Mouse (Mus musculus): ENCODE results near the gene Gpatch2.

The Gpatch2 gene

DNA sequence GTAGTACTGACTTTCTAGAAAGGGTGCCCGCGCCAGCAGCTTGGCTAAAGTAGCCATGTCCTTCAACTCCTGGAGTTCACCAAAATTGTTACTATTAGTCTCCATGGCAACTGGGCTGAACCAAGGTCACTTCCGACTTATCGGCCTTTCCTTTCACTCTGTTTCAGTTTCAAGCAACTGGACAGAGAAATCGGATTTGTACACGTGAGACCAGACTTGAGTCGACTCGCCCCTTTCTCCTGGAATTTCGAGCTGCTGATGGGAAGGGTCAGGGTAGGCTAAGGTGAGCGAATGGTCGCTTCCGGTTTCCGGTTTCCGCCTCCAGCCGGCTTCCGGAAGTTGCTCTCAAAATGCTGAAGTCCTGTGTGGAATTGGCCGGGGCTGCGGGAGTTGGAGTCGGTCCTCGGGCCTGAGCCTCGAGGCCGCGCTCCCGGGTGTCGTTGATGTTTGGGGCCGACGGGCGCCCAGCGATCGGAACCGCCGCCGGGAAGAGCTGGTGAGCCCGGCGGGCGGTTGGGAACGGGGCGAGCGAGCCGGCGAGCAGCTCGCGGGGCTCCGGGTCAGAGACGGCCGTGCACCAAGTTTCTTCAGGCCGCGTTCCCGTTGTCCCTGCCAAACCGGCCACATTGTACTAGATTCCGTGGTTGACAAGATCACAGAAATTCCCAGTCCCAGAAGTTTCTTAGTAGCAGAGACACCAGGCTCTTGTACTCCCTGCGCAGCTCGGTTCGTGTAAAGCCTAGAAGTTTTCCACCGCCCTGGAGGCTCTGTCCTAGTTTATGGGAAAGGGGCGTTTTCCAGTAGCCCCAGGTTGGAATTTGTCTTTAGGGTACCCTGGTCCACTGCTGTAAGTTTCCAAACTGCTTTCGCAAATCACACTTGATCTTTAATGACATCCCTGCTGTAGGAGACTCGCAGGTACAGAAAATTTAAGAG is at the start of gene Gpatch2, which contains the start of gene Spata17:
Gene Gpatch2 (plus strand): TSS at position 328 of the 936 bp plus-strand sequence.
Gene Spata17 (minus strand): TSS at position 285 of the 936 bp plus-strand sequence.
- peak; percentile 68 to 73 for DNase-seq (ENCODE audit: low spot score in 2 of 2)

DNA sequence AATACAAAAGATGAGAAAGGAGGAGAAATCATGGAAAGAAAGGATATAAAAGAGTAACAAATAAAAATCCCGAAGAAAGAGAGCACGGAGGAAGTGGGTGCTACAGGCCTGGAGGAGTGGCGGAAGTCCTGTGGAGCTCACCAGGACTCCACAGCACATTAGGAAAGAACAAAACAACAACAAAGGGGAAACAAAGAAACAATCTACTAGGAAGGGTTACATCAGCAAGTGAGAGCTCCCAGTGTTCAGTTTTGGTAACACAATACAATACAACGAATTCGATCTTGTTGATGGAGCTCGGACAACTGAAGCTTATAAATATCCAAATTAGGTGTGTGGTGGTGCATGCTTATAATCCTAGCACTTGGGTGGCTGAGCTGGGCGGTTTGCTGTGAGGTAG is 45.7 kb upstream of the Gpatch2 start:
- no peak for DNase-seq (ENCODE audit: low spot score in 2 of 2)

DNA sequence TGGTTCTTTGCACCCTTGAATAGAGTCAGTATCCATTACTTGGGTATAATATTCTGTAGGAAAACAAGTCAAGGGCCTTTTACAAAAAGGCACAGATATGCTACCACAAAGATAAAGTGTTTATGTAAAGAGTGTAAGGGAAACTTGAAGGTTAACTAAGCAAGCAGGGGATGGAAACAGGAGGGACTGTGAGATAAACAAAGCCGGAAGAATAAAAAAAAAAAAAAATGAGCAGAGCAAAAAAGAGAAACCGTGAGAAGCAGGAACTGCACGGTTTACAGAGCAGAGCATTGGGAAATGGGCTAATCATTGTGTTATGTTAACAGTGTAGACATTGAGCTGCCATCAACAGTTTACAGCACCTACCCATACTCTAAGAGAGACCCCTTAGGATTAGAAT is 44.9 kb upstream of the Gpatch2 start:
- DNase-seq (ENCODE audit: low spot score in 2 of 2) = no peak

DNA sequence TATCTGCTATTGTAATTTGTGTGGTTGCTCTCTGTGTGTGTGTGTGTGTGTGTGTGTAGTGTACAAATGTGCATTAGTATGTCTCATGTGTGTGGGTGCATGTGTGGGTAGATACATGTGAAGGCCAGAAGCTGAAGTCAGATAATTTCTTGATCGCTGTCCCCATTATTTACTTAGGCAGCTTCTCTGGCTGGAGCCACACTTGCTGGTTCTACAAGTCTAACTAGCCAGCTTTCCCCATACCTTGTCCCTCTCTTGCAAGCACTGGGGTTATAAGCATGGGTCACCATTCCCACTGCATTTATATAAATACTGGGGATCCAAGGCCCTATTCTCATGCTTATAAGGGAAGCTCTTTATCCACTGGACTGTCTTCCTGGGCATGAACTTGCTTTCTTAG is 39.3 kb upstream of the Gpatch2 start:
- no peak for DNase-seq (ENCODE audit: low spot score in 2 of 2)

DNA sequence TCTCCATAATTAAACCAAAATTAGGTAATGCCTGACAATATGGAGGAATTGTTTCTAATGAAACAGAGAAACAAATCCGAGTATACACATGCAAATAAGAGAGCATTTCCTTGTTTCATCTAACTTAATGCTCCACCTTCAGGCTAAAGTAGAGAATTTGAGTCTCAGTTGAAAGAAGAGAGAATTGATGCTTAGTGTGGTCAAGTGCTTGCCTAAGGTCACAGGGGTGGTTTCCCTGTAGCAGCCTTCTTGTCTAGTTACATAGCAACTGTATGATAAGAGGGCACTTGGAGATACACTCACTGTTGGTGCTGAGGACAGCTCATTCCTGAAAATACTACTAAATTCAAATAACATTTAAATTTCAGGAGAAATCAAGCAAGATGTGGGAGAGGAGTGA is 36.8 kb upstream of the Gpatch2 start:
- DNase-seq (ENCODE audit: low spot score in 2 of 2) = no peak

DNA sequence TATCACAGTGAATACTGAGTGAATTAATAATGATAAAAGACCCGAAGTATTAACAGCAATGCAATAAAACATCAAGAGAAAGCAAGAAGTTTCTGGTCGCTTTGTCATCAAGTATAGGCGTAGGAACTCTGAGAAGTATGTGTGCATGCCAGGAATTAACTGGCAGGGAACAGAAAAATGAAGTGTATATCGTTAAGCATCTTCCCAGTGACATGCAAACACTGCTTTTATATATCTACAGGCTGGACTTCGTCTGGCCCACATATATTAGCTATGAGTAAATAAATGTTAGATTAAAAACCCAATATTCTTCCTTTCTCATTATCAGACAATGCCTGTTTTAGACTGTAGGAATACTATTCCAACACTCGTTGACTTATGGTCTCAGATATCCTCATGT is 9.8 kb upstream of the Gpatch2 start:
- DNase-seq (ENCODE audit: low spot score in 2 of 2) = no peak

DNA sequence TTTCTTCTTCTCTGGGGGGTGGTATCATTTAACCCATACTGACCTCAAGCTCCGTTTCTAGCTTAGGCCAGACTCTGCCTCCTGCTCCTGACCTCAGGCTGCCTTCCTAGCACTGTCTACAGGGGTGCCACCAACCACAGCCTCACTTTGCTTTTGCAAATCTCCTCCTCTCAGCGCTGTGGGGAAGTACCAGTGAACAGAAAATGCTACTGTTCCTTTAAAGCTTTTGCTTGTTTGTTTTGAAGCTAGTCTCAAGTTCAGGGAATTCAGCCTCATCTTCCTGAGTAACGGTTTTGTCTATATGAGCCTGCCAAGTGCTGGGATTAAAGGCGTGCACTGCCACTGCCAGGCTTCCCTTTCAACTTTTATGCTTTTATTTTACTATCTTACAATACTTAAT is 5.8 kb upstream of the Gpatch2 start:
- no peak for DNase-seq (ENCODE audit: low spot score in 2 of 2)

DNA sequence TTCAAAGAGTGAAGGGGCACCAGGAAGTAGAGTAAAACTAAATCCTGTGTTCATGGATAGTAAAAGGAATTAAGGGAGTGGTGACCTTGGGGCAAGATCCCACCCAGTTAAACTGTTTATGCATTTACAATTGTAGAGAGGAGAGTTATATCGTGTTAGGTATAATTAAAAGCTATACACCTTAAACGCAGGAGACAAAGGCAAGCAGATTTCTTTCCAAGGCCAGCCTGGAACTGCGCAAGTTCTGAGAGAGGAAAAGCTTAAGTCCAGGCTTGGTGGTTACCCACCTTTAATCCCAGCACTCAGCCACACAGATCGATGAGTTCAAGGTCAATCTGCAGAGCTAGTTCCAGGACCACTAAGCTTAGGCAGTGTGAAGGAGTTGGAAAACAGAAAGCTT is 4.6 kb upstream of the Gpatch2 start:
- DNase-seq (ENCODE audit: low spot score in 2 of 2) = no peak

DNA sequence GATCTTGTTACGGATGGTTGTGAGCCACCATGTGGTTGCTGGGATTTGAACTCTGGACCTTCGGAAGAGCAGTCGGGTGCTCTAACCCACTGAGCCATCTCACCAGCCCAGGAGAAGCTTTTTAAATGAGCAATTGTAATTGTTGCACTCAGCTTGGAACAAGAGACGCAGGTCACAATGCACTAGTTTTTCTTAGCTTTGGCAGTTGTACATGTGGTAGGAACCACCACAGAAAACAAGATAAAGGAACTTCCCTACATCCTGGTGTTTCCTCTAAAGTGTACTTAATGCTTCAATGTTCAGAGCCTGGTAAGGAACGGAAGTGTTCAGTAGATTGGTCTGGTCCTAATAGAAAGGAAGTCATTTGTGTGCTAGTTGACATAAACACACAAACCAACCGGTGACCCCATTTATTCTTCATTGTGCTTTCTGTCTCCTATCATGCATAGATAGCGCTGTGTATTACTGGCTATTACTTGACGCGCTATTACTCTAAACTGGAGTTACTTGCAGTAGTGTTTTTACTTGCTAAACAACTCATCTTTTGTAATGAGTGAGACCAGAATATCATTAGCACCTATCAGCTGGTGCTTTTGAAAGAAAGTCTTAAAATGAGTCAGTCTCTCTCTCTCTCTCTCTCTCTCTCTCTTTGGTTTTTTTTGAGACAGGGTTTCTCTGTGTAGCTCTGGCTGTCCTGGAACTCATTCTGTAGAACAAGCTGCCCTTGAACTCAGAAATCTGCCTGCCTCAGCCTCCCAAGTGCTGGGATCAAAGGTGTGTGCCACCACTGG is 1.5 kb downstream of the Gpatch2 start:
- no peak for DNase-seq (ENCODE audit: low spot score in 2 of 2)

DNA sequence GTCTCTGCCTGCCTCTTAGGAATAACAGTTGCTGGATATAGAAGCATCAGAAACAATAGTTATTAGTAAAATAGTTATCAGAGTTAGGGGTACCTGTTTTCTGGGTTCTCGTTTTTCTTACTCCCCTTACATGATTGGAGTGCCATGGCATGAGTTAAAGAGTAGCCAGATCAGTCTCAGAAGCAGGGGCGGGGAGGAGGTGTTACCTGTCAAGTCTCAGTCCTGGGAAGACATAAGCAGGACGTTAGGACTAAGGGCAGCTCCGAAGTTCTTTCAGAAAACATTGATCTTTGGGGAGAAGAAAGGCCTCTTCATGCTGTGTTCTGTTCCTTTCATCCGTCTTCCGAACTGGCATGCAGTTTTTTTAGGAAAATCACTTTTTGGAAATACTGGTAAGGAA is 5.4 kb downstream of the Gpatch2 start:
- no peak for DNase-seq (ENCODE audit: low spot score in 2 of 2)

DNA sequence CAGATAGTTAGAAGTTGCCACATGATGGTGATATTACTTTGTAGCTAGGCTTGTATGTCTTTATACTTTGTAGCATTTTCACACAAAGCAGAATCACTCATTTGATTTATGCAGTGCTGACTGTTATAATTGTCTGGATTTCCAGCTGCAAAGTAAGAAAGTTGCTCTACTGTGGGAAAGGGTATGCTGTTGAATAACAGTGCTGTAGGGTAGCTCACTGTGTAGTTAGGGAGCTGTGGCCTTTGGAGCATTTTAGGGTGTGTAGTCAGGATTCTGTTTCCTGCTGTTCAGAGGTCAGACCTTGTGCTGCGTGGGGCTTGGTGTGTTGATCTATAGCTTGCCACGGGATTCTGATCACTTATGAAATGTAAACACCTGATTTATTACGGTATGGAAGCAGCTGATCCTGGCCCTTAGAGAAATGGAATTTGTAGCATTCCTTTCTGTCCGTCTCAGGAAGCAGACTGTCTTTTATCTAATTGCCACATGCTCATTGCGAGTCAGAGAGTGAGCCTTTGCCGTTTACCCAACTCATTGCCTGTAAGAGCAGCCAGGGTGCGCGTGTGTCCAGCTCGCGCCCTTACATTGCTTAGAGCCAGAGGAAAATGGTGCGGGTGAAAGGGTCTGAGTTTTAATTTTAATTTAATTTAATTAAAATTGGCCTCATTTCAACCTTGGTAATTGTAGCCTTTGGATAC is 11.2 kb downstream of the Gpatch2 start:
- no peak for DNase-seq (ENCODE audit: low spot score in 2 of 2)

DNA sequence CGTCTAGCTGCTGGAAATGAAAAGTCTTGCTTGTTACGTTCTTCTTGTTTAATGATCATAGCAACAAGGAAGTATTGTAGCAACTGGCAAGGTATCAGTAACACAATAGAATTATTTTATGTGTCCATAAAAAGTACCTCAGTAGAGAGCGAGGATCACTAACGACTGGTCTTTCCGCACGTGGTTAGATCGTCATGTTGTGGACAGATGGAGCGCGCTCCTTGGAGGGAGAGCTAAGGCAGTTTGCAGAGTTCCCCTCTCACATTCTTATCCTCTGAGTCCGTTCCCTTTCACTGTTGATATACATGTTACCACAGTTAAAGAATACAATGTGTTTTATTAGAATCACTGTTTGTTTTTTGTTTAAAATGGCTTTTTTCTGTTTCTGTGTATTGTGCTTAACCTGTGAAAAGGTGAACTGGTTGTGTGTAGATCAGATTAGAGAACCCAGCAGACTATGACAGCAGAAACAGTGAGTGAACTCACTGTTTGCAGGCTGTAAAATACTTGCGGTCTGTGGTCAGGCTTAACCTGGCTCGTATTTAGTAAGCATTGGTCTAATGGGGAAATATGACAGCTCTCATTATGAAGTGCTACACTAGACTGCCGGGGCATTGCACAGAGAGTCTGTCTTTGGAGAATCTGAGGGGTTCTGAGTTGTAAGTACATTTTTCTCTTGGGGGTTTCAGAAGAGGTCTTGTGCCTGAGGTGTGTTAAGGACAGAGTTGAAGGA is 13.3 kb downstream of the Gpatch2 start:
- no peak for DNase-seq (ENCODE audit: low spot score in 2 of 2)

DNA sequence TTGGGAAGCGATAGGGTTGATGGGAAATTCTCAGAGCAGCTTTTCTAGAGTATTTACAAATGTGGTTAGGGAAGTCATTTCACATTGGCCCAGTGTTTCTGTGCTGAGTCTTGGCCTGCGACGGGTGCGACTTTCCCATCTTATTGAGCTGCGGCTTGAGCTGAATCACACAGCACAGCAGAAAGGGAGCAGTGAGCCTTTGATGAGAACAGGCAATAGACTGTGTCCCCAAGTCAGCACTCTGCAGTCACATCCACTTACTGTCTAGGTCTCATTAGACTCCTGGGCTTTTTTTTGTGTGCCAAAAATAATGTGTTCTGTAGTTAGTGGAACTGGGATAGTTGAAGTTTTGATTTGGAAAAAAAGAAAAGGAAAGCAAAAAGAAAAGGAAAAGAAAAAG is 14.9 kb downstream of the Gpatch2 start:
- DNase-seq (ENCODE audit: low spot score in 2 of 2) = no peak

DNA sequence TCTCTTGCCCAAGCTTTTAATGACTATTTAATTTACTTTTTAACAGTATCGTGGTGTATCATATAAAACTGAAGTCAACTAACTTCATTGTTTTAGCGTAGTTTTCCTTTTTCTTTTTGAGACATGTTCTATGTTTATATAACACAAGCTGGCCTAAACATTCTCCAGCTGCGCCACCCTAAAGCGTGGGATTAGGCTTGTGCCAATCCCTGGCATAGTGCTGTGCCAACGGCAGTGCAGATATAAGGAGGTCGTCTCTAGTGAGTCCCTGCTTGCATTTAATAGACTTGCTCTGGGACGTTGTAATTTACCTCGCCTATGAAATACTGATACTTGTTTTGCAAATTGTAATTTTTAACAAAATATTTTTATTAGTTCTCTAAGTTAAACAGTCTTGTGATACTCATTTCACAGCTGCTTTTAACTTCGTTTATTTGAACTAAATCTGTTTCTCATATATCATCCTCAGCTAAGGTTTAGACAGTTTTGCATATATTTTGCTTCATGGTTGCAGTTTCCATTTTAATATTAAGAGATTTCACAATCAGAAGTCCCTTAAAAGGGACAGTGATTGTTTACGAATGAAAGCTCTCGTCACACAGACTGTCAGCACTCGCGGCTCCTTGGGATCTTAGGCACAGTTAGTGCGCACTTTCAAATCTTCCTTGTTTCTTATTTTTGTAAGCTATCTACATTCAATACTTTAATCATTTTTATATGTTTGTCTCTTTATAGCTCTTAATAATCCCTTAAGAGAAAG is 17.1 kb downstream of the Gpatch2 start:
- DNase-seq (ENCODE audit: low spot score in 2 of 2) = no peak

DNA sequence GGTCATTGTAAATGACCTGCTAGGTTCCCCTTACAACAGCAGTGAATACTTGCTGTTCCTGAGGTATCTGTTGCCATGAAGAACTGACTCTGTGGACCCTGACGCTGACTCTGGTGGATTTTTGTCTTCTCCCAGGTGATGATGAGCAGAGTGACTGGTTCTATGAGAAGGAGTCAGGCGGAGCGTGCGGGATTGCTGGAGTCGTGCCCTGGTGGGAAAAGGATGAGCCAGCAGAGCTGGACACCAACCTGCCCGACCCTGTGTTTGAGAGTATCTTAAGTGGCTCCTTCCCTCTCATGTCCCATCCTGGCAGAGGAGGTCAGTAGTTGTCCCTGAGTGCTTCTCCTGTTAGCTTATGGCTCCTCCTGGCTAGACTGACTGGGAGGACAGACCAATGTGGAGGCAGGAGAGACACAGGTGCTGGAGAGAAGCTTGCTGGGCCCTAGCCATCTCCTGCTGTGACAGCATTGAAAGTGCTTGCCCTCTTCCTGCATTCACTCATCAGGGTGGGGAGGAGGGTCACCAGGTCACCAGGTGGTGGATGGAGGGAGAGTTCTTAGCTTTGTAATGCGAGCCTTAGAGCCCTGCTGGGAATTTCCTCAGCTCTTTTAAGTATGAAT is 17.8 kb downstream of the Gpatch2 start:
- no peak for DNase-seq (ENCODE audit: low spot score in 2 of 2)

DNA sequence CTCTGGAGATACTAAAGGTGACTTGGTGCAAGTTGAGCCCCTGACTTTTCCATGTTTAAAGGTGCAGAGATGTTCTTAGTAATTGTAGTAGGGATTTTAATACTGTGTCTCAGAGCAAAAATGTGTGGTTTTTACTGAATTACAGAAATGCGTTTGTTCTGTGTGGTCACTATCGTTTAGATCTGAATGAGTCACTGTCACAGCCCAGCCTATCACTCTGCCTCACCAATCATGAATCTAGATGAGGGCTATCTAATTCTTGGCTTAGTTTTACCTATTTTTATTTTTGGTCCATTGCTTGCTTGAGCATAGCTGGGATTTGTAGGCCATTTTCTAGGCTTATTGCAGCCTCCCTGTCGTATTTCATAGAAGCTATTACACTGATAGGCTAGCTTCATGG is 19.9 kb downstream of the Gpatch2 start:
- no peak for DNase-seq (ENCODE audit: low spot score in 2 of 2)

DNA sequence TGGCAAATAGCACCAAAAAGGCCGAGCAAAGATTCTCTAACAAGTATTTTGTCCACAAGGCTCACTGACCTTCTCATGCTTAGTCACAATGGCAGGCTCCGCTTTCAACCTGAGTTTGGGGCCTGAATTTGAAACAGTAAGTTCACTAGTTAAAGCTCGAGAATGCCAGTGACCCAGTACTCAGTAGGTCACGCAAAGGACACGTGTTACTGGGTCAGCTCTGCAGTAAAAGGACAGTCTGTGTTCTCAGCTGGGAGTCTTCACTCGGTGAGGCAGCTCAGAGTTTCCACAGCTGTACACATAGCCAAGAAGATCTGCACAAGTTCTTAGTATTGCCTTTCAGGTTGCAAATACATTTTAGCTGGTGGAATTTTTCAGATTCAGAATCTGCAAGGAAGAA is 21.0 kb downstream of the Gpatch2 start:
- no peak for DNase-seq (ENCODE audit: low spot score in 2 of 2)

DNA sequence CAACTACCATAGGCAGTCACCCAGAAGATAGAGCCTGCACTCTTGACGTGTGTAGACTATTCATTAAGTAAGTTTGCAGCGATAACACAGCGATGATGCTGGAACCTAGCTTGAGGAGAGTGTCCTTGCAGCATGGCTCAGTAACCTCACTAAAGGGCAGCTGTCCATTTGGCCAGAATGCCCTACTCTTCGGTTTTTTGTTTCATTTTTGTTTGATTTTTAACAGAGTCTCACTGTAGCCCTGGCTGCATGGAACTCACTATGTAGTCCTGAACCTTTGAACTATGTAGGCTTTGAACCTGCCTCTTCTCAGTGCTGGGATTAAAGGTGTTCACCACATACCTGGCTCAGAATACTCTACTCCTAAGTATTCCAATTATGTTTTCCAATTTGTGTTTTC is 22.8 kb downstream of the Gpatch2 start:
- DNase-seq (ENCODE audit: low spot score in 2 of 2) = no peak

DNA sequence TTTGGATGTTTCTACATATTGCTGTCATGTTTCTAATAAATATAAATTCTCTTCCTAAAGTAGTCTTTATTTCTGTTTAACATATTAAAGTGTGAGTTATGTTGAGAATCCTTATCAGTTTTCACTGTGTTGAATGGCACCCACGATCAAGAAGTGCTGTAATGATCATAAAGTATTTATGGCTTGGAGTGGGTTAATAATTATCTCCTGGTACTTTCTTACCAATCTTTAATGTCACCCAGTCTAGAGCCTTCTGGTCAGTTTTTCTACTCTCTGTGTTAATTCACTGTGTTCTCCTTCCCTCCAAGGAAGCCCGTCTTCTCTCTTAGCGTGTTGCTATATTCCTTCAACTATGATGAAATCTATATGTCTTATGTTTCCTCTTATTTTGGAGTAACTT is 25.0 kb downstream of the Gpatch2 start:
- DNase-seq (ENCODE audit: low spot score in 2 of 2) = no peak

DNA sequence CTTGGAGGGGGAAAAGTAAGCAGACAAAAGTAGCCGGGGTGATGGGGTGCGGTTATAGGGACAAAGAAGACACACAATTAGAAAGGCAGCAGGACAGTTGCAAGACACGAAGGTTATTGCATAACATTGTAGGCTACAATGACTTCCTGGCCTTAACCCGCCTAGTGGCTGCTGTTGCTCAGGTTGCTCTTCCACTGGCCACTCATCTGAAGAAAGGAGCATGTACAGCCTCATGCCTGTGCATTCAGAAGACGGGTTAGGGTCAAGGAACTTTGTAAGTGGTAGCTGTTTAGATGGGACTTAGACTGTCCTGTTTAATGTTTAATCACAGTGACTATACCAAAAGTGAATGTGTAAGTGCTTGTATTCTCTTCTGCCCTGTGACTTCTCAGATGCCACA is 26.0 kb downstream of the Gpatch2 start:
- no peak for DNase-seq (ENCODE audit: low spot score in 2 of 2)

Data from natural killer cell, adult 2 months (primary cell).